Mouse (Mus musculus): ENCODE data around the gene Lgr6.

DNA sequence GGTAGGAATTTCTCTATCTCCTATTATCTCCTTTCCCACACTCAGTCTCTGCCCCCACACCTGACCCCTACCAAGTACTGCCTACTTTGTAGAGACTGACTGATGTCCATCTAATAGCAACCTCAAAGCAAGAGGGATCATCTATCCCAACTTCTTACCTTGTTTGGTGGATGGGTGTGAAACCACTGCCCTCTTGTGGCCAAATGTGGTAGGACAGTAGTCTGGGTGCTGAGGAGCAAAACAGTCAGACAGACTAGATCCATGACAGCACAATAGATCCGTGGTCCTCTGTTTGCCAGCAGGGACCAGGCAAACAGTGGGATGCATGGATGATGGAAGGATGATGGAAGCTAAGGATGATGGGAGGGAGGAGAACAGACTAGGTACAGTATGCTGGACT lies 31.4 kb upstream of the Lgr6 start:
- peak; percentile 90; the same call in 1 of the 2 replicates for TF ChIP-seq CTCF (IDR thresholded peaks at IDR 0.05; ENCODE audit: borderline replicate concordance, extremely low read depth, insufficient read depth, insufficient read length)
- TF ChIP-seq POLR2A (IDR thresholded peaks at IDR 0.05; ENCODE audit: borderline replicate concordance, extremely low read depth, insufficient read depth, insufficient read length, poor library complexity, severe bottlenecking) = no peak

Measured in brain, embryonic 14.5 days (tissue).